Mouse (Mus musculus) hindlimb bud, embryonic 11.5 days (tissue): ENCODE data around the gene E2f1.

Source experiments
- DNase-seq: peaks from one replicate; pipeline ENCODE4 v3.0.0-alpha.2; 2012; ENCODE audit warnings: low read depth, low spot score; ENCODE audit errors: extremely low spot score

Gene E2f1

GRCm38 (mm10) chr2:154552424-154552907 lies 17.2 kb downstream of the E2f1 start:
- no peak for DNase-seq

GRCm38 (mm10) chr2:154551927-154552326 lies 17.8 kb downstream of the E2f1 start:
- DNase-seq = no peak

- DNase-seq = no peak
Measured at GRCm38 (mm10) chr2:154551476-154551875, 18.2 kb downstream of the E2f1 start, which contains the start of gene Actl10. Gene Actl10 (plus strand): TSS chr2:154551776.

DNA sequence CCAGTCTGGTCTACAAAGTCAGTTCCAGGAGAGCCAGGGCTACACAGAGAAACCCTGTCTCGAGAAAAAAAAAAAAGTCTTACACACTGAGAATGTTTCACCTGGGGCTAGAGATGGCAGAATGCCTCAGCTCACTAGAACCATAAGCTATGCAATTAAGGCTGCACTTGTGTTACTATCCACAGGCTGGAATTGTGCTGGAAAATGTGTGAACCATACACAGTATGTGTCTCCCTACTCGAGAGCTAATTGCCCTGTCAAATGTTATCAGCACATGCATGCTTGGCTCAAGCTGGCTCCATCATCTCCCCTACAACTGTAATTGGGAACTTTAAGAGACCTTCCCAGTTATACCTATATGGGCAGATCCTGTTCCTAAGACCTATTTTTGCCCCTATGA lies 18.8 kb downstream of the E2f1 start:
- DNase-seq = no peak

DNA sequence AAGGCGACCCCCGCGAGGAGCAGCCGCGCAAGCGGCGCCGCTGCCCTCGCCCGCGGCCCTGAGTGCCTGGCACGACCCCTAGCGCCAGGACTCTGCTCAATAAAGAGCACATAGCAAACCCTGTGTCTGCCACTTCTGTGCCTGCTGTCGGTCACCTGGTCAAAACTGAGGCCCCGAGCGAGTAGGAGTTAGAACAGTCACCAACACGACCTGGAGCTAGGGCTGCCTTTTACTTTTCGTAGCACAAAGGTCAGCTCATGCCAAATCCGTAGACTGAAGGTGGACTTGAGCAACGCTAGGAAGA lies 19.9 kb downstream of the E2f1 start:
- DNase-seq = no peak

- DNase-seq = no peak
Measured at GRCm38 (mm10) chr2:154549127-154549885, 20.4 kb downstream of the E2f1 start.

DNA sequence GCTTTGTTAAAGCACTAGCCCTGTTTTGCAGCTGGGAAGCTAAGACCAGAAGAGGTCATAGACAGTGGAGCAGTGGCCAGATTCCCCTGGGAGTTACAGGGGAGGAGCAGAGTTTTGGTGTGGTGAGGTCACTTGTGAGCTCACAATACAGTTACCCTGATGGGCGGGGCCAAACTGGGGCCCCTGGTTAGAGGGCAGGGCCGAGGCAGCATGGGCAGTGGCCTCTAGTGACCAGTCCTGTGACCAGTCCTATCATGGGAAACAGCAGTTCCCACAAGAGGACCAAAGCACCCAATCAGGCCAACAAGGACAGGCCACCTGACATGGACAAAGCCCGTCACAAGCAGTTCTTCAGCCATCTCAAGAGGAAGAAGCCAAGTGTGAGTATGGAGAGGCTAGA lies 21.0 kb downstream of the E2f1 start:
- DNase-seq = no peak

- DNase-seq = no peak
Measured at GRCm38 (mm10) chr2:154546711-154547110, 23.0 kb downstream of the E2f1 start, which contains the start of gene 1700003F12Rik. Gene 1700003F12Rik (plus strand): TSS chr2:154547085.

DNA sequence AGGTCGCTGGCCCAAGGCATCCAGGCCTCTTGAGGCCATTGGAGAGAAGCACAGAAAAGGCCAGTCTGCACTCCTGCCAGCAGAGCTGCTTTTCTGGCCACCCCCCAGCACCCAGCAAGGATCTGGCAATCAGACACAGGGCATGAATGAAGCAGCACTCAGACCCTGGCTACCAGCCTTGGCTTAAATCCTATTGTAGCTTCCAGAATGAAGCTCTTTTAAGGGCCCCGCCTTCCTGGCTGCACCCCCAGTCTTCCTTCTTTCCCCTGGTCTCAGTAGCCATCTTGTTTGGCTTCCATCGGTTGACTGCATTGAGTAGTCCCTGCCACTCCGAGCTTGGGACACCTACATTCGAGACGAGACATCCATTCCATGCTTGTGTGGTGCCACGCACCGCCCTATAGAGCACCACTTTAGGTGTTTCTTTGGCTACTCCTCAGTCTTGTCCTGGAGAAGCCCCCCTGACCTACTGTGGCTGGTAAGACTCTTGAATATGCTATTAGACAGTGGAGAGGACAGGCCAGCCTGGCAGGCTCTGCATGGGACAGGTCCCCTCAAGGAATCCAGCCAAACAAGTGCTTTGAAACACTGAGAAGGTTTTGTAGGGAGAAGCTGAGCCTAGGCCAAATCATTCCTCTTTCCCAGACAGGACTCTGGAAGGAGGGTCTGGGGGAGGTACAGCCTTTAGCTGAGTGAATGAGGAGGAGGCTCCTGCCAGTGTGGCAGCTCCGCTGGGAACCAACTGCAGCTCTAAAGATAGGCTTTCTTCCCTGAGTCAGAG lies 25.9 kb downstream of the E2f1 start:
- DNase-seq = no peak

GRCm38 (mm10) chr2:154541630-154542029 lies 28.1 kb downstream of the E2f1 start:
- no peak for DNase-seq

DNA sequence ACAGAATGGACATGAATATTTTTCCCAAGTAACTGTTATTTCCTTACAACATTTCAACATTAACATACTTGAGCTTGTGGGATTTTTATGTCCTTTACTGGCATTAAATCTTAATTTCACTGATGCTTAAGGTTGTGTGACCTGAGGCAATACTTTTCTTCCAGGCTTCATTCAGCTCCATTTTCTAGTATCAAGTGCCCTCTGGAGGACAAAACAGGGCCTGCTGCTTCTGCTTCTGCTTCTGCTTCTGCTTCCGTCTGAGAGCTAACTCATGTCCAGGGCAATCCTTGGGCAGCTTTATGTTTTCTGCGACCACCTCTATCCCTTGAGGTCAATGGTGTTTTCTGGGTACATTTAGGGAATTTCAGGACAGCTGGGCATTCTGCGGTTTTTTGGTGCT lies 30.0 kb downstream of the E2f1 start:
- DNase-seq = no peak

GRCm38 (mm10) chr2:154538710-154539109 lies 31.0 kb downstream of the E2f1 start:
- no peak for DNase-seq

GRCm38 (mm10) chr2:154538310-154538709 lies 31.4 kb downstream of the E2f1 start:
- DNase-seq = no peak

DNA sequence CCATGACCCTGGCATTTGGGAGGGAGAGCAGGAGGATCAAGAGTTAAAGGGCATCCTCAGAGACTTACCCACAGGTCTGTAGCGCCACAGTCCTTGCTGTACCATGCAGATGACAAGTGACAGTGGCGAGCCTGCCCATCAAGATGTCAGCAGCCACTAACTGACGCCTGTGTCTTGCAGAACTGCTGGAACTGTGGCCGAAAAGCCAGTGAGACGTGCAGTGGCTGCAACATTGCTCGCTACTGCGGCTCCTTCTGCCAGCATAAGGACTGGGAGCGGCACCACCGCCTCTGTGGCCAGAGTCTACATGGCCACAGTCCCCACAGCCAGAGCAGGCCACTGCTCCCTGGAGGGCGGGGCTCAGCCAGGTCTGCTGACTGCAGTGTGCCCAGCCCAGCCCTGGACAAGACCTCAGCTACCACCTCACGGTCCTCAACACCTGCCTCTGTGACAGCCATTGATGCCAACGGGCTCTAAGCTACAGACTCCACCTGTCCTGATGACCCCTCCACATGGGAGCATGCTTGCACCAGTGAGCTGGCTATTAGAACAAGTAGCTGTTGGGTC lies 34.9 kb downstream of the E2f1 start:
- no peak for DNase-seq

DNA sequence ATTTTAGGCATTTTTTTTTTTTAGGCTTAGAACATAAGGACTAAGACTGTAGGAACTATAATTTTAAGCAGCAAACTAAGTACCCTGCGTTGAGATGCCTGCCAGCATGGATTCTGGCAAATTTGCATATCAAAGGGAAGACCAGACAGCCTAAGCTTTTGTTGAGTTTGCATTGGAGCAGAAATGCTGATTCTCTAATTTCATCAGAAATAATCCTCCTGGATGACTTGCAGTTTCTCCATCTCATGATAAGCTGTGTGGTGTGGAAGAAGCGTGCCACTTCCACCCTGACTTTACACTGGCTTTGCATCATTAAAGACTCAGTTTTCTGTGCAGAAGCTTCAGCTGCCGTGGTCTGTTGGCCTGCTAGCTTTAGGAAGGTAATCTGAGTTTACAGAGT lies 36.8 kb downstream of the E2f1 start:
- DNase-seq = no peak

- DNase-seq = no peak
Measured at GRCm38 (mm10) chr2:154526531-154526930, 43.2 kb downstream of the E2f1 start.

- no peak for DNase-seq
Measured at GRCm38 (mm10) chr2:154525285-154525684, 44.4 kb downstream of the E2f1 start.

DNA sequence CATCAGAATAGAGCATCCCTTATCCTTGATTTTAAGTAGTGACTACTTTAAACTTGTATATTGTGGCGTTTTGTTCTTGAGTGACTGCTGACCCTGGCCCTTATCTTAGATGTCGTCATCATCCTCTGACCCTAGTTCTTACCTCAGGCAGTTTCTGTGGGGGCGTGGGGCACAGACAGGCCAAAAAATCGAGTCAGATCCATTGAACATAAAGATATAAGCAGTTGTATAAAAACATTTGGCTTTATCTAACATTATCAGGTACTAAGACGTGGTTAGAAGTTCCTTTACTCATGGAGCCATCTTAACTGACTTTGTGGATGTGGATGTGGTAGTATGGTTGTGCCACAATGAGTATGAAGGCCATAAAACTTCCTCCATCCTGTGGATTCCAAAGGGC lies 47.4 kb downstream of the E2f1 start:
- DNase-seq = no peak

GRCm38 (mm10) chr2:154521449-154521848 lies 48.2 kb downstream of the E2f1 start:
- no peak for DNase-seq

GRCm38 (mm10) chr2:154517424-154517823 lies 52.3 kb downstream of the E2f1 start:
- no peak for DNase-seq

- DNase-seq = no peak
Measured at GRCm38 (mm10) chr2:154516944-154517343, 52.7 kb downstream of the E2f1 start.

DNA sequence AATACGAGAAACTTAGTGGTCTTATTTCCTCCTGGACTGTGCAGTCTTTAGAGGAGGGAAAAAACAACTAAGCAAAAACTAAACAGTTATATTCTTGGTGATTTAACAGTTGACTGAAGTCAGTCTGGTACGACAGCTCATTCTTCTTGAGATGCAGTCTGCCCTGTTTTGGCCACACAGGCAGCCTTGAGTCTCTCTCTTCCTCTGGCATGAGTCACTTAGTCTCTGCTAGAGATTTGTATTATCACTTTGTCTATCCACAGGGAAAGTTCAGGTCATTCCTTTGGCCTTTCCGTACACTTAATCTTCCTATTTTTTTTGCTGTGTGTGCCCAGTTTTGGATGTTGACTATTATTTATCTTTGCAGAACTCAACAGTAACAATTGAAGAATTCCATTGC lies 59.6 kb downstream of the E2f1 start:
- DNase-seq = no peak
